Mouse (Mus musculus): ENCODE results near the gene Zbtb24.

Gene Zbtb24

DNA sequence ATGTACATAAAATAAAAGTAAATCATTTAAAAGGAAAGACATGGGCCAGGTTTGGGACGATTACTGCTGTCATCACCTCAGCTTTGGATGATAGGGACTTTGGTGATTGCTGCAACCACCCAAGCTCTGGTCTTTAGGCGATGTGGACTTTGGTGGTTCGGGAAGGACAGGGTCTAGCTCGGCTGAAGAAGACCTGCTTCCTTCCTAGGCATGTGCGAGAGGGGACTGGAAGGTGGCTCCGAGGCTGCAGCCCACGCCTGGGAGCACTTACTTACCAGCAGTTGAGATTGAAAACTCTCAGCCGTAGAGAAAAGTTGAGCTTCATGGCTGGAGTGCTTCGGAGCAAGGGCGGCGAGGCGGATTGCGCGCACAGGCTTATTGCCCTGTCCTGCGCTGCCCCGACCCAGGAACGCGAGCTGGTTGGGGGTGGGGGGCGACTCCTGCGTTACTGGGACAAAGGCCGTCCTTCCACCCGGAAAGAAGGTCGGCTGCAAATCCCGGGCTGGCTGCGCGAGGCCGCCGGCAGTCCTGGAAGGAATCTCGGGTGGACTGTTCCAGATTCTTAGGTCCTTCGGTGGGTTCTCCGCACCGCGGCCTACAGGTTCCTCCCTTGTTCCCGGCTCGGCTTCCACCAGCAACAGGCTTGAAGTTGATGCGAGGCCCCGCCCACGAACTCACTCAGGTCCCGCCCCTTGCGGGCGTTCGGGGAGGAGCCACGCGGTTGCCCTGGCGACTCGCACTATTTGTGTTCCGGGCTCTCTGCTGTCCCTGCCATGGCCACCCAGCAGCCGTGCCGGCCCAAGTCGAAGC lies 39.7 kb downstream of the Zbtb24 start, which contains the start of the genes Smpd2 and Ppil6:
Gene Smpd2 (minus strand): TSS at position 662 of the 810 bp plus-strand sequence.
Gene Ppil6 (plus strand): TSS at position 732 of the 810 bp plus-strand sequence.
- in situ Hi-C loops (cut with MboI, MseI) = loop anchor here (5.0 to 10.0 kb wide), 3 partner anchors 43 to 1185 kb away; partner anchors contain the start of genes Ak9 (in 1 of the 2) and Fig4 (in 1 of the 2)

DNA sequence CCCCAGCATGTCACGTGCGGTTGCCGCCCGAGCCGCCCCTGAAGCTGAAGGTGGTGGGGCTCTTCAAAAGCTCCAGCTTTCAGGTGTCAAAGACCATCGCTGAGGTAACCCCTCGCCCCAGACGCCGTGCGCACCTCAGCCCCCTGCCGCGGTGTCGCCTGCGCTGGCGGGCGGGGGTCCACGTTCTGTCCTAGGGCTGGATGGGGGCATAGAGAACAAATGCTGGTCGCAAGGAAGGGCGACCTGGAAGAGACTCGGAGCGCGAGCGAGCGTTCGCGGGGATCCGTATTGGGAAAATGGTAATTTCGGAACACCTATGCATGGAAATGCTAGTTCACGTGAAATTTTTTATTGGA lies 40.3 kb downstream of the Zbtb24 start:
- in situ Hi-C loops (cut with MboI, MseI) = no loop called here

DNA sequence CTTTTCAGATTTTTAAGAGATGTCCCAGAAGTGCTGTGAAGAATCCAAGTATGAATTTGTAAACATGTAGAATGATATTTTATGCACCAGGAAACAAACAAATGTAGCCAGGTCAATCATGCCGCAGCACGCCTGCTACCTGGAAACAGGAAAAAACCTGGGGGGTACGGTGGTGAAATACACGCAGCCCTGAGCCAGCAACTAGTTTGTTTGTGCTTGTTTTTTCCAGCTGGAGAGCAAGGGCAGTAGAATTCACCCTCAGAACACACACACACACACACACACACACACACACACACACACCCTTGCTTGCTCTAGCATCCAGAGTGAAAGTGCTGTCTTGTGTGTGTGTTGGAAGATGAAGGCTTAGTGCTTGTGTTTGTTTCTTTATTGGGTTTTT lies 40.9 kb downstream of the Zbtb24 start:
- in situ Hi-C loops (cut with MboI, MseI) = no loop called here

DNA sequence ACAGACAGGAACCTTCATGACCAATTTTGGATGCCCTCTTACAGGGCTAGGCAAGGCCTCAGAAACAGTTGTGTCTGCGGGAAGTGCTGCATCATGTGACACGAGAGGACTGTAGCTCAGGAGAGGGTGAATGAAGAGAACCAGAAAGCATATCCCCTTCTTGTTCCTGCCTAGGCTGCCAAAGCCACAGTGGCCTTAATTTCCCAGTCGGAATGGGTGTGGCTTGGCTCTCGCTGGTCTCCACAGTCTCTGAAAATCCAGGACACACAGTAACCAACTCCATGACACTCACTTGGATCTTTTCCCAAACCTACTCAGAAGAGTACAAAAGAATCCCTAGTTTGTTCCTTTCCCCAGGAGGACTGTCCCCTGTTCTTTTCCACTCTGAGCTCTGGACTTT lies 50.8 kb downstream of the Zbtb24 start:
- in situ Hi-C loops (cut with MboI, MseI) = loop anchor here (5.0 to 10.0 kb wide), 2 partner anchors 66 to 194 kb away; no protein-coding TSS in a partner anchor

DNA sequence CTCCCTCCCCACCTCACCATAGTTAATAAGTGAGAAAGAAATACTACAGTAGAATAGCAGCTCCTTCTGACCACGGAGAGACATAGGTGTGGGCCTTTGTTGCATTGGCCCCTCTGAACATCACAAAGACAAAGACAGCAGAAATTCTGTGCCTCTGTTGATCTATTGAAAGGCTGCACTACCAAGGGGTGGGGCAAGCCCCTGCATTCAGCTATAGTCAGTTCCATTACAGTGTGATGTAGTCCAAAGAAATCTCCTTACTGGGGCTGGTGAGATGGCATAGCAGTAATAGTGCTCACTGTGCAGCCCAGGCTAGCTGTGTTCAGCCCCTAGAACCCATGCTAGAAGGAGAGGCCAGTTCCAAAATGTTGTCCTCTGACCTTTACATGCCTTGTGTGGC lies 54.8 kb downstream of the Zbtb24 start:
- in situ Hi-C loops (cut with MboI, MseI) = loop anchor here (5.0 to 10.0 kb wide), 5 partner anchors 70 to 198 kb away; no protein-coding TSS in a partner anchor

DNA sequence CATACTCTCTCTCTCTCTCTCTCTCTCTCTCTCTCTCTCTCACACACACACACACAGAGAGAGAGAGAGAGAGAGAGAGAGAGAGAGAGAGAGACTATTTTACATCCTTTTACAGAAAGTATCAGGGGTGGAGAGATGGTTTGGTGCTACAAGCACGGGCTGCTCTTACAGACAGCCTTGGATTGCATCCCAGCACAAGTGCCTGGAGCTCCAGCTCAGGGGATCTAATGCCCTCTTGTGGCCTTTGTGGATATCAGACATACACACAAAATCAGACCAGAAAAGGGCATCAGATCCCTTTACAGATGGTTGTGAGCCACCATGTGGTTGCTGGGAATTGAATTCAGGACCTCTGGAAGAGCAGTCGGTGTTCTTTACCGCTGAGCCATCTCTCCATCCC lies 55.3 kb downstream of the Zbtb24 start:
- in situ Hi-C loops (cut with MboI, MseI) = loop anchor here (5.0 to 10.0 kb wide), 4 partner anchors 71 to 187 kb away; no protein-coding TSS in a partner anchor

DNA sequence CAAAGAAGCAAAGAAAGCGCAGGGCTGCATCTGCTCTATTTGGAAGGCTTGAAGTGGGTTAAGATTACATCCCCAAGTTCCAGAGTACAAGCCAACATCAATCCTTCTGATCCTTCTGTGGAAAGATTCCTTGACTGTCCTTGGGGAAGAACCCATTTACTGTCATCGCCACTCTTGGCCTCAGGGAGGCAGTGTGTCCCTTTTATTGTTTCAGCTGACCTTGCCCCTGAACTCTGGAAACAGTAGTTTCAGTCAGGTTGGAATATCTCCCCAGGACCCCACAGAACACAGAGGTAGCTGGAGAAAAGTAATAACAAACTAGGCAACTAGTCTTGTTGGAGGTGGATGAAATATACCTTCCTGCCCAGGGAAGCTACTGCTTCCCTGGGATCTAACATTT lies 59.0 kb downstream of the Zbtb24 start:
- in situ Hi-C loops (cut with MboI, MseI) = loop anchor here (5.0 to 10.0 kb wide), 4 partner anchors 74 to 183 kb away; no protein-coding TSS in a partner anchor

DNA sequence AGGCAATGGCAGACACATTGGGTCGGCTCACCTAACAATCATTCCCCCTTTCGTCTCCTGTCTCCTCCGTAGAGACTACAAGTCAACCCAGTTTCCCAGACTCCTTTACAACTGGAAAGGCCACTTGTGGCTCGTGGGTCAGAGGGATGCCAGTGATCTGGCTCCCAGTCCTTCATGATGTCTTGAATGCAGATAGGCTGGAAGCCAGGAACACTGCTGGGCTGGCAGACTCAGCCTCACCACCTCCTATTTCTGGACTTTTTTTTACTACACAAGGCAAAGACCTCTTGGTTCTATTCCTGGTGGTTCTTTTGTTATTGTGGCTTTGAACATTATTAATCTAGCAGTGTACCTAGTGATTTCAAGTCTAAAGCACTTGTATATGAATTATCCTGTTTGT lies 64.1 kb downstream of the Zbtb24 start:
- in situ Hi-C loops (cut with MboI, MseI) = loop anchor here in 1 of 2 experiments (10.0 kb wide), 1 partner anchor 160 kb away; no protein-coding TSS in a partner anchor

DNA sequence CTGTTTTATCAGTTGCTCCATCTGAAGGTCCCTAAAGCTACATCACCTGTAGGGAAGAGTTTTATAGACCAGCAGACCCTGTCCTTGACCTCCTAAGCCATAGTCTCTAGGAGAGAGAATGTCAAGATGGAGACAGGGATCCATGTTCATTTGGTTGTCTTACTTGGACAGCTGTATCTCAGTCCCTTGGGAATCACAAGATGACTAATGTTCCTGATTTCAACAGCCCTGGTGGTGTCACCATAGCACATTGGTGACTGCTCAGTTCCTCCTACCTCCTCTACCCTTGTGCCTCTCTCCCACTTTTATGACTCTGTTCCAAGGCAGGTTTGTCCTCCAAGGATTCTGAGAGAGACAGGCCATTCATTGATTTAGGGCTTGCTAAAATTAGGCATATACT lies 64.7 kb downstream of the Zbtb24 start:
- in situ Hi-C loops (cut with MboI, MseI) = loop anchor here (5.0 to 10.0 kb wide), 2 partner anchors 38 to 160 kb away; partner anchors contain the start of gene Mical1 (in 1 of the 2)
